Mouse (Mus musculus) c-Kit-positive CD71-positive TER-119-negative erythroid progenitor cells, embryonic 14.5 days (primary cell): Measurements from ENCODE around the gene Zcwpw1.
A peak's percentile ranks its signal among the peaks of the same experiment; 100 is the strongest.

Experiments
- DNase-seq: peaks from one replicate; pipeline ENCODE4 v3.0.0-alpha.2; 2013; ENCODE audit warnings: low read depth

Gene Zcwpw1

GRCm38 (mm10) chr5:137785164-137786031 is 2.2 kb upstream of the Zcwpw1 start:
- DNase-seq, result no peak

GRCm38 (mm10) chr5:137786109-137786942 is 1.3 kb upstream of the Zcwpw1 start:
- peak; percentile 100 for DNase-seq

- no peak for DNase-seq
Measured at GRCm38 (mm10) chr5:137788171-137788570, 573 bp downstream of the Zcwpw1 start.

GRCm38 (mm10) chr5:137788946-137789531 is 1.4 kb downstream of the Zcwpw1 start:
- no peak for DNase-seq

GRCm38 (mm10) chr5:137791553-137791952 is 4.0 kb downstream of the Zcwpw1 start:
- DNase-seq, result no peak

GRCm38 (mm10) chr5:137796606-137797005 is 9.0 kb downstream of the Zcwpw1 start:
- no peak for DNase-seq

- DNase-seq, result no peak
Measured at GRCm38 (mm10) chr5:137800917-137801316, 13.3 kb downstream of the Zcwpw1 start.

- no peak for DNase-seq
Measured at GRCm38 (mm10) chr5:137806158-137806557, 18.6 kb downstream of the Zcwpw1 start.

GRCm38 (mm10) chr5:137808316-137808715 is 20.7 kb downstream of the Zcwpw1 start:
- no peak for DNase-seq

GRCm38 (mm10) chr5:137817466-137818222 is 30.0 kb downstream of the Zcwpw1 start:
- DNase-seq, result no peak

- no peak for DNase-seq
Measured at GRCm38 (mm10) chr5:137822126-137822525, 34.5 kb downstream of the Zcwpw1 start.

GRCm38 (mm10) chr5:137822602-137823001 is 35.0 kb downstream of the Zcwpw1 start:
- DNase-seq, result no peak

GRCm38 (mm10) chr5:137823455-137824045 is 36.0 kb downstream of the Zcwpw1 start:
- DNase-seq, result no peak

GRCm38 (mm10) chr5:137825030-137825429 is 37.4 kb downstream of the Zcwpw1 start:
- DNase-seq, result no peak

- no peak for DNase-seq
Measured at GRCm38 (mm10) chr5:137825971-137826370, 38.4 kb downstream of the Zcwpw1 start.

- no peak for DNase-seq
Measured at GRCm38 (mm10) chr5:137826421-137826820, 38.8 kb downstream of the Zcwpw1 start.

GRCm38 (mm10) chr5:137828694-137829093 is 41.1 kb downstream of the Zcwpw1 start:
- no peak for DNase-seq

- no peak for DNase-seq
Measured at GRCm38 (mm10) chr5:137830238-137830637, 42.6 kb downstream of the Zcwpw1 start.

GRCm38 (mm10) chr5:137831106-137831505 is 43.5 kb downstream of the Zcwpw1 start:
- no peak for DNase-seq

- DNase-seq, result no peak
Measured at GRCm38 (mm10) chr5:137831506-137831905, 43.9 kb downstream of the Zcwpw1 start.

GRCm38 (mm10) chr5:137833500-137833899 is 45.9 kb downstream of the Zcwpw1 start:
- no peak for DNase-seq
